Mouse (Mus musculus): ENCODE measurements at regions not wholly inside any gene's neighbourhood (a gene's known extent, or its start where the extent isn't known, plus 50 kb on each side); places are given as distances from the start of the nearest gene placed in this dataset.

DNA sequence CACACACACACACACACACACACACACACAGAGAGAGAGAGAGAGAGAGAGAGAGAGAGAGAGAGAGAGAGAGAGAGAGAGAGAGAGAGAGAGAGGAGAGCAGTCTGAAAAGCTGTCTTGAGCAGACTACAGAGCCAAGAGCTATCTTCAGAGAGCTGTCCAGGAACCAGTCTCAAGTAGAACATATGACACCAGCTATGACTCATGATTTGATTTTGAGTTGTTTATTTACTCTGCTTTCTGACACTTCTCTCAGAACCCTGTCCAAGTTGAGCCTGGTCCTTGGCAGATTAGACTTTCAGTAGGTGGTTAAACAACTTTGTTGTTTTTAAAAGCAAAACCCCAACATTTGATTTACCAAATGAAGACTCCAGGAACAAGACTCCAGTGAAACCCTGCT lies 420.8 kb upstream of the Lcorl start:
- DNase-seq (ENCODE audit: low spot score): no peak

DNA sequence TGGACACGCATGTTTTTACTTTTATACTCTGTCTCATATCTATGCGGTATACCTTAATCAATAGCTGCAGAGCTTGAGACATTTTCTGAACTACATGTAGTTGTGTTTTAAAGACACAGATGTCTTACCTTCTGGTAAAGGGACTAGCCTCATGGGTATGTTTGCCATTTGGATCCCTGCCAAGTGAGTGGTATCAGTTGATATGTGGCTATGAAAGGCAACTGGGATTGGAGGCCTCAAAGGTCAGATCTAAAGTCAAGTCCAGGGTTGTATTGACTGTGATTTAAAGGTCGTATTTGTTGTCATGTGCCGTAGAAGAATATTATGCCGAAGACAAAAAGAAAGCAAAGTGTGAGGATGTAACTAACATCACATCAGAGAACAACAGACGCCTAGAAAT lies 399.3 kb upstream of the Lcorl start:
- no peak for DNase-seq (ENCODE audit: low spot score)

DNA sequence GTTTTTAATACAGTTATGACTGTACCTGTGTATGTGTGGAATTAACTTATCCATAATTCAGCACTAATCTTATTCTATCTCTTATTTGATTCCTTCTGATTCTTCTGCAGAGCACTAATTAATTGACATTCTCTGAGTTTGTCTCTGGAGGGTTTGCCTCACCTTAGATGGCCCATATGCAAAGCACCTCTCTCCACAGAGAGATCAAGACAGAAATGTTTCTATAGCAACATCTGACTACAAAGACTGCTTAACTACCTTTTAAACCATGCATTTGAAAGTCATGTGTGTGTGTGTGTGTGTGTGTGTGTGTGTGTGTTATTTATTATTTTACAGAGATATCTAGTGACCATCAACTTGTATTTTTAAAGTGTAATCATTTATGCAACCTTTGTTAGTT lies 396.5 kb upstream of the Lcorl start:
- DNase-seq (ENCODE audit: low spot score): no peak

DNA sequence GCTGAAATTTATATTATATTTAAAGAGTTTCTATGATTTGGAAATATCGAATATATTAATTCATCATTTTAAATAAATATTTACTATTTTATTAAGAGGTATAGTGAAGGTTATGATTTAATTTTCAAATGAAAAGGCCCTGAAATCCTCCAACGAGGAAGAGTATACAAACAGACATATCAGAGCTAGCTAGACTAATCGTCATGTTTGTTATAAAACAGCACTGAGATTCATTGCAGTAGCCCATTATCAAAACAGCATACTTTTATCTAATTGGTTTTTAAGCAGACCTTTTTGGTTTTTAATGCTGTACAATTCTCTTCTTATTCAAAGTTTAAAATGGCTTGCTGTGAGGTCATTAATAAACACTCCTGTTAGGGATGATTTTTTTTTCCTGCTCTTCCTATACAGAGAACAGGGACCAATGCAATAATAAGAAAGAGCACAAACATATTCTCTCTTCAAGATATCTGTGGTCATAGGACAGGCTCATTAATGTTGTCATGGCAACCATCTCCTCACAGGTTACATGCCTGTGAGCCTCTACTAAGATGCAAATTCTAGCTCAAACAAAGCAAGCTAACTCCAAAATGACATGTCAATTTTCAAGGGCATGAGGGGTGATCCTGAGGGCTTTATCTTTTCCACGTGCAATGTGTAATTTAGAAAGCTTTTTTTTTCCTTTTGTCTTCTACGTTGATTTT lies 378.1 kb upstream of the Lcorl start:
- no peak for DNase-seq (ENCODE audit: low spot score)

DNA sequence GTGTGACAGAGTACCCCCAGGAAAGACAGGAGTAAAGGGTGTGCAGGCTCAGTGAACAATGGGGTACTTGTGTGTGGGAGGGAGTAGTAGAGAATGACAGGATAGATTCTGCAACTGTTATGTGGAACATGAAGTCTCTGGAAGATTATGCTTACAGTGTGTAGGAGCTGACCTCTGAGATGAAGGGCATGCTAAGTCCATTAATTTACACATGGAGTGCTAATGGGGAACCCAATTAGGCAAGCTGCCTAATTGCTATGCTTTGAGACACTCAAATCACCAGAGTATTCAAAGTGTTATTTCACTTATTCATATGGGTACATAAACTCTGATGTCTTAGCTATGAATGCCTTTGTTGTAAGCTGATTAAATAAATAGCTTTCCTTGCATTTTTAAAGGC lies 375.4 kb upstream of the Lcorl start:
- no peak for DNase-seq (ENCODE audit: low spot score)

DNA sequence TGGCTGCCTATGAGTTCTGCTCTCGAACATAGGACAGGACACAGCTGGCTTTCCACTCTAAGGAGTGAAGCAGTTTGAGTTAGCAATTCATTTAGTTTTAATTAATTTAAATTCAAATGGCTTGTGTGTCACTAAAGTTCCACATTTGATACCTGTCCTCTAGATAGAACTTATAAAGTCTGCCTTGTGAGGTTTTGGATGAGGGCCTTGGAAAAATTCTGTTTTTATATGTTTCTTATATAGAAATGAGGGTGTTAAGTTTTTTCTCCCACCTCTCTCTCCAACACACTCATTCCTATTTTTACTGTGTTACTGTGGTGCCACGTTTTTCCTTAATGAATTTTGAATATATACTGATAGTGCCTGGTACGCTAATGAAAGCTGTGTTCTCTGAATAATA lies 371.3 kb upstream of the Lcorl start:
- no peak for DNase-seq (ENCODE audit: low spot score)

DNA sequence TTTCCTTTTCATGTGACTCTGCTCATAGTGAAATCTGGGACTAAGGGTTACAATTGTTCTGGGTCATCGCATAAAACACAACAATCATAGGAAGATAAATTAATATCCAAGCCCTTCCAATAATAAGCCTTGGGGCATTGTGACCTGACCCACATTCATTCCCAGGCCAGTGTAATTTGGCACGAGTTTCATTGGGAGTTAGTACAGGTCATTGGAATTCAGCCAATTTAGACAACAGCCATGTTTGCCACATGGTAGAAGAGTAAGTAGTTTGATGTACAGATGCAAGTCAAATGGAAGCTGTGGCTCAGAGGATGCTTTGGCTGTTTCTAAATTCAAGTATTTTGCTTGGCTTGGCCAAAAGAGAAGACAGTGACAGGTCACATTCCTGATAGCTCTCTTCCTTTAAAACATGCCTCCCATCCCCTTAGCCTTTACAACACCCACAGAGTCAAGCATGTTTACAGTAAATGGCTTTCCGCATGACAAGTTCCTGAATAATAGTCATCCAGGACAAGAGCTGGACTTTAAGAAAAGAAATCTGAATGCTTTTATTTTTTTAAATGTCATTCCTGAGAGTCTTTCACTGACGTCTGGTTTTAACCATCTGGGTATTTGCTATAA lies 355.5 kb upstream of the Lcorl start:
- no peak for DNase-seq (ENCODE audit: low spot score)

DNA sequence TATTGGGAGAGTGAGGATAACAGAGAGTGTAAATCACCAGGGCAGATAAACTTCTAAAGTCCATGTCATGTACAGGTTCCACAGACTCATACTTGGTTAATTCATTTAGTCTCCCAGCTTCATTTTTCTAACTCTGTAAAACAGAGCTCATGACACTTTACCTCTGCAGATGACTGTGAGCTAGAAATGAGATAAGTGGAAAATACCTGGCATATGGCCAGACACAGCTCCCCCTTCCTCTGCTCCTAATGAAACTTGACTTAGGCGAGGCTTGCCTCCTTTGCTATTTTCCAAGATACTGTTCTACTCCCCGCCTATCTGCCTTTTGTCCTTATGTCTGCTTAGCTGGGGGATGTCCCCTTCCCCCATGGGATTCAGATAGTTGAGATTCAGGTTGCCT lies 351.7 kb upstream of the Lcorl start:
- DNase-seq (ENCODE audit: low spot score): no peak

DNA sequence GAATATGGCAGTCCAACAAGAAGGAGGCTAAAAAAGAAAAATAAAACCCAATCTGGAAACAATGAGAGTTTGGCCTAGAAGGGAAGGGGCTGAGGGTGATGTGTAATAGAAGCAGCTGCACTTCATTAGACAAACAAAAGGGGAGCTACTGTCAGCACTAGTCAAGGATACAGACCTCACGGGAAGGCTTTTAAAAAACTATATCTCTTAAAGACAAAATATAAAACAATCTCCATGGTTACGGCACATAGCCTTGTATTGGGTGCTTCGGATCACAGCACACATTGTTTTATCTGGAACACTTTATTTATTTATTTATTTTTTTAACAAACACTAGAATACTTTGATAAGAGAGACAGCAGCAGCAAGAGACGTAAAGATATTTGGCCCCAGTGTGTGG lies 346.3 kb upstream of the Lcorl start:
- no peak for DNase-seq (ENCODE audit: low spot score)

DNA sequence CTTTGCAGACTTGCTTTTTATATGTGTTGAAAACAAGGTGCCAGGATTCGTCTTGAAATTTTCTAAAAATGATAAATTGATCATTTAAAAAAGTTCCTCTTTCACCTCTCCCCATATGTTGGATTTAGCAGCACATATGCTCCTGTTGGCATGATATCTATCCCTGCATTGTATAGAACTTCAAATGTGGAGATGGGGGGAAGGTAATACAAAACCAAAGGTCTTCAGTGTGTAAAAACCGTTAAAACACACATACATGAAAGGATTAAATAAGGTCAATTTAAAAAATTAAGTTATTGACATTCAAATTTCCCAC lies 345.0 kb upstream of the Lcorl start:
- no peak for DNase-seq (ENCODE audit: low spot score)

DNA sequence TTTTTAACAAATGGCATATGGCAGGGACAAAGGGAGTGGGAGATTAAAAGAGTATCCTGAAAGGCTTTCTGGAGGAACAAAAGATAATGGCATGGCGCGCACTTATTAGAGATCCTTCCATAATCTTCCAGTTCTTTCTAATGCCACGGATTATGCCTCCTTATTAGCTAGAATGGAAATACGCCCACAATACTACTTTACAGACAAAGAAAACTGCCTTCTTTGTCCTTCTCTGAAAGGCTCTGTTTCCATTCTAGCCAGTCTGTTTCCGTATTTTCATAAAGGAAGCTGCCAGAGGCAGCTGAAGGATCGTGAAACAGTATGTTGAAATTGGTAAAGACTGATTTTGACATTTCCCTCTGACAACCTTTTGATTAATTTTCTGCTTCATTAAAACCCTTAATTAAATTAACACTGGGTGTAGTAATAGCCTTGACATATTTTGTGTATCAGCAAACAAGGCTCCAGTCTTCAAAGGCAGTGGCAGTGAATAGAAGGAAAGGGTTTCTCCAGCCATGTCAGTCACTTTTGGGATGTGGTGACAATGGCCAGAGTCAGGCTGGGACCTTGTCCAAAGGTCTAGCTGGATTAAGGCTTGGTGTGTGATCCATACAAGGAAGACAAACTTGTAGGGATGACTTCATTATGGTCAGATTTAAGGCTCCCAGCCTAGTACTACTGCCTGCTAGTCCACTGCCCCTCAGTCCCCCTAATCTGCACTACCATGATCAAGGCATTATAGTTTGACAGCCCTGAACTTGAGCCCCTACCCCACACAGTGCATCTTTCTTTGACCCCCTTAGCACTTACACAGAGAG lies 344.4 kb upstream of the Lcorl start:
- DNase-seq (ENCODE audit: low spot score): no peak

DNA sequence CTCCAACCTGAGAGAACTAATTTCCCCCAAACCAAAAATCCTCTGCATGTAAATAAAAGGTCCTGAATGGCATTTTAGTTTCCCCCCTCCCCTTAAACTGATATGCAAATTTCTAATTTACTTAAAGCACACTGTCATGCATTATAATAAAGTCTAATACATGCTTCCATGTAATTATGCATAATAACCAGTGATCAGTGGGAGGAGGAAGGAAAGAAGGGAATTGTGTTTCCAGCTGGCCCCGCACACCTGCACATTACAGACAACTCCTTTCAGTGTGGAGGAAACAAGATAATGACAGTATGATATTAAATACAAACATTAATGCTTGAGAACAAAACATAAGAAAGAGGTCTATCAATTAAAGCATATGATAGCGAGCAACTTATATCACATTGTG lies 329.5 kb upstream of the Lcorl start:
- no peak for DNase-seq (ENCODE audit: low spot score)

DNA sequence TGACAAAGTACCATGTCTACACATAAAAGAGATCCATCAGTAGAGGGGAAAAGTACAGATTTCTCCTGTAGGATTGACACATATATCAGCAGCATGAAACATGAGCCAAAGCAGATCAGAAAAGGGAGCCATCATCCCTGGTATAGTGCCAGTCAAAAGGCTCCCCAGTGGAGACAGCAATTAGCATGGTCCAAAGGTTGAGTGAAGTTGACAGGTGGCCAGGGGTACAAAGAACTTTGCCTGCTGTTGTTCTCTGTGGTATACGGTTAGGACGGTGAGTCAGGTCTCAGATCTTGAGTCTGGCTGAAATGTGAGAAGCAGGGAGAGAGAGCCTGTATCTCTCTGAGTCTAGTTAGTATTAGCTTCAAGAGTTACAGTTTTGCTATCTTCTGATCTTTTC lies 324.7 kb upstream of the Lcorl start:
- DNase-seq (ENCODE audit: low spot score): no peak

DNA sequence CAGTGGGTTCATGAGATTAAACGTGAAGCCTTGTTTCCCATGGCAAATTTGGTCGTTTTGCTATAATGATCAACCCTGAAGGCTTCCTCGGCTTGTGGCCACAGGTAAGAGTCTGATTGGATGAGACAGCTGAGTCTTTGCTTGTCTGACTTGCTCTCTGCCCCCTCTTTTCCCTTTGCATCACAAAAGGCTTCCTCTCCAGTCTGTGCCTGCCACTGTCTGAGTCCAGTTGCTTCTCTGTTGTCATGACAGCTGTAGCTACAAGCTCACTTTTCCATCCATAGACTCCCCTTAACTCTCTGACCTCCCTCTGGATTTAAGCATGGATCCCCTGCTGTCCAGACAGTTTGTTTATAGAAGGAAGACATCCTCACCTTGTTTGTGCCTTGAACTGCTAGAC lies 314.9 kb upstream of the Lcorl start:
- no peak for DNase-seq (ENCODE audit: low spot score)

DNA sequence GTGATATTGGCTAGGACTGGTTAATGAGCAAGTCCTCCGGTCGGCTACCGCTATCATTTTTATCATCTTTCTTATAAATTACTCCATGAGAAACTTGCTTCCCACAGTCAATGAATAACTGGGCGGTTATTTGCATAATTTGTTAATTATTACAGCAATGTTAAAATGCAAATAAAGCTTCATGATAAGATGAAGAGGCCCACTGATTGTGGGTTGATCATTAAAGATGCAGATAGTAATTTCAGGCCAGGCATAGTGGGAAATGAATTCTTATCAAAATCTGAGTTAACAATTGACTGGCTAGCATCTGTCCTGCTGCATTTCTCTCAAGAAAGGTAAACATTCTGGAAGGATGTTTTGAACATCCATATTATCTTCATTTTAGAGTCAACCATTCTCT lies 303.4 kb upstream of the Lcorl start:
- DNase-seq (ENCODE audit: low spot score): no peak

DNA sequence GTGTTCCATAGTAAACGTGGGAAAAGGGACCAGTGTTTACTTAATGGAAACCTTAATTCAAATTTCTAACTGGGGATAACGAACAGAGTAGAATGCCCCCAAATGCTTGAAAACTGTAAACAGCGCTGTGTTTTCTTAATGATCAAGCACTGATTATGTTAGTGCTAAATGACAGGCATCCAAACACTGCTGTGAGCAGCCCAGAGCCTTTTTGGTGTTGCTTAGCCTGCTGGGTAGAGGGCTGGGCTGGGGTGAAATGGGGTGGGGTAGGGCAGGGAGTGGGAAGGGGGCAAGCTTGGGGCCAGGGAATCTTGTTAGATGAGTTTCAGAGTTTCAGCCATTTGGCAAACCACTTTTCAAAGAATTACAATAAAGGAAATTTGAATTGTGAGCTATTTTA lies 294.6 kb upstream of the Lcorl start:
- DNase-seq (ENCODE audit: low spot score): no peak

DNA sequence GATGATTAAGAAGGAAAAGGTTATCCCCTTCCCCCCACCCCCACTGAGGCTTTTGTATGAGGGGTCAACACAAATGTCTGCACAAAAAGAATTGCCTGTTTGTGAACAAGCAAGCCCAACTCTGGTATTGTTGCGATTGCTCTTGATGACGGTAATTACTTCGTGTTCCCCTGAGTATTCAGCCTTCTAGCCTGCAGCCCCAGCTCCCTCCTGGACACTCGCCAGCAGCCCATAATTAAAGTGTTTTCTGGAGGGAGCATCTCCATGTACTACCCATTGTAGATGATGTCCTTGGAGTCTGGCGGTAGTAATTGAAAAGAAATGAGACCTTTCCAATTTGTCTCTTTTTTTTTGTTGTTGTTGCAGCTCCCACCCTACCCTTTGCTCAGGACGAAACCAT lies 293.4 kb upstream of the Lcorl start:
- DNase-seq (ENCODE audit: low spot score): no peak

DNA sequence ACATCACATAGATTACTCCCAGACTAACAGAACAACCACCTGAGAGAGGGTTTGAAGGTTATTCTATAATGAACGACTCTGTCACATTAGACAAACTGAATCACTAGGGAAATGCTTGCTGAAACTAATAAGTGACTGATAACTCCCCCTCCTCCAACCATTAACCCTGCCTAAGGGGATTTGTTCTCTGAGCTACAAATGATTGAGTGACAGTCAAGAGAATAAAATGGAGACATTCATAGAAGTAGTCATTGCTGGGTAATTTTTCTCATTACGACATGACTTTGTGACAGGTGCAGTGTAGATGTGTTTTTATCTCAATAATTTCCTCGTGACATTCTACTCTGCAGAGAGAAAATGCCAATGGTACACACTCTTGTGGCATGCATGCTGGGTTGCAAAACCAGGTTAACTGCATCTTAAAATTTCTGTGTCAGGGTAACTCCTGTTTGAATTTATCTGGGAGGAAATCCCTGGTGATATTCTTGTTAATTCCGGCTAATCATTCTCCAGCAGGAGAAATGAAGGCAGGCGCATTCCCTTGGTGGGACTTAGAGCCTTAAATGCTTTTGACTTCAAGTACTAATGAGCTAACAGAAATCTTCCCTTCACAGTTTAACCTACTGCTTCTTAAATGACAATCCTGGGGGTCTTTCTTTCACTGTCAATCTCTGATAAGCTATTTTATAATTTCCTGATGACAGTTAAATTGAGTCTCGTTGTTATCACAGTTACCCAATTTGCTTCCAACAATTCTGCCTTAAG lies 292.6 kb upstream of the Lcorl start:
- DNase-seq (ENCODE audit: low spot score): no peak

DNA sequence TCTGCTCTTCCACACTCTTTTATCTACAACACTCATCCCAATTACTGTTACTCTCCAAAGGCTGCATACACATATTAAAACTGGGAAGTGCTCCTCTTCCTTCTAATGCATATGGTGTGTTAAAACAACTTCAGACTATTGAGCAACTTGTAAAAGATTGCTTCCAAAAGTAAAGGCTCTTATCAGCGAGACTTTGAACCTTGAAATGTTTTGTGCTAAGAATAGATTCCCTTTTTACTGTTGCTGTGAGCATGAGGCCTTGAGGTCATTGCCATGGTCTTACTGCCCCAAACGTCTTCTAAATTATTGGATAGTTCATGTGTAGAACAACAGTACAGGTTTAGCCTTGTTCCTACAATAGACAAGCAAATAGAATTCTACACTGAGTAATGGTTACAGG lies 281.6 kb upstream of the Lcorl start:
- no peak for DNase-seq (ENCODE audit: low spot score)

DNA sequence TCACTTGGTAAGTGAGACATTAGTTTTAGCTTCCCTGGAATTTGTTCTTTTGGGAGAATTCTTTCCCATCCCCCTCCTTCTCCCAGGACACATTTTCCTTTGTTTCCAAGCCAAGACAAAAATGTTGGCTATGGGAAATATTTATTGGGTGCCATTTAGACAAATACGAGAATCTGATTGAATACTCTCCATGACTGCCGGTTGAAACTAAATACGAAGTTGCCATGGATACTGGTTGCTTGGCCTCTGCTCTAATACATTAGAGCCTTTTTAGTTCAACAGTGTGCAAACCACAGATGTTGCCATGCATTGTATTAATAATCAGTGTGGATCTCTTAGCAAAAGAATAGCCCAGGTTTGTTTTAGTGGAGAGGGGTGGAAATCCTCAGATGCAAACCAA lies 280.3 kb upstream of the Lcorl start:
- DNase-seq (ENCODE audit: low spot score): no peak

DNA sequence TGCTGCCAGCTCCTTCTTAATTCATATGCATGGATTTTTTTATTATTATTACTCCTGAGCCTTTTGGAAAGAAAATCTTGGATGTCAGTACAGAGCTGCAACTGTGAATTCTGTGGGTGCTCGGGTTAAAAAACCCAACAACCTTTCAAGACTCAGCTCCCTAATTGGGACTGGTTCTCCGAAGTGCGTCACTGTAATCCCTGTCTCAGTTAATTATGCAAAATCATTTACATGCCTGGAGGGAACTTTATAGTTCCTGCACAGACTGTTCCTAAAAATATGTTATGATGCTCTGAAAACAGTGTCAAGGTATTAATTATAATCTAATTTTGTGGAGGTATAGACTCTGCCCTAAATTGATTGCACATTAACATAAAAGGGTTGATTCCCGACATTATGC lies 250.6 kb upstream of the Lcorl start:
- DNase-seq (ENCODE audit: low spot score): no peak

DNA sequence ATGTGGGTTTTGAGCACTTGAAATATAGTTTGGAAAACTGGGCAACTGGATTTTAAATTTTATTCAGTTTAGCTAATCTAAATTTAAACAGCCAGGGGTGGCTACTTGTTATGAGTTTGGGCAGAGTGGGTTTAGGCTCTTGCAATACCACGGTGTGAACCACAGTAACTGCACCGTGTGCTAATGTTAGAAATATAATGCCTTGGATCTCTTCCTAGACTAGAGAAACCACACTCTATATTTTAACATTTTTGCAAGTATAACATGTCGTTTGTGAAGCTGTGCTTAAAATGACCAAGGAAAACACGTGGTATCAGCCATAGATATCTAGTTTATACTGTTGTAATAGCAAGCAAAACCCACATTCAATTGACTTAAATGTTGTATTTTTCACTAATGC lies 245.9 kb upstream of the Lcorl start:
- DNase-seq (ENCODE audit: low spot score): no peak

DNA sequence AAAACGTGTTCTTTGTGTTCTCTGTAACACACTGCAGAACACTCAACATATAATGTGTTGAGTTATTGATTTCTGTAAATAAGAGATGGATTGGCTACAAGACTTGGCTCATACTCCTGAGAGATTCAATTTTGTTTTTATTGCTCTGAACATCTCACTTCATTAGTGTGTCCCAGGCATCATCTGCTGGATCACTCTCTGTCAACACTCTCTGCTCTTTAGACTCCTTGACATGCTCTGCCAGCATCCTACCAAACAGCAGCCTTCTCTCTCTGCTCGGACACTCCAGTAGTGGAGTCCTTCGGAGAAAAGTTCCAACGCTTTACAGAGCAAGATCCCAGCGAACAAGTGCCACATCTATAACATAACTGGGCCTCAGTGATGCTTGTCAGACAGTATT lies 235.1 kb upstream of the Lcorl start:
- DNase-seq (ENCODE audit: low spot score): no peak

Data from urinary bladder, postnatal 14 days (tissue).